Mouse (Mus musculus): ENCODE measurements around the gene Flvcr1. TPM values are rescaled to one million over a fixed set of nuclear protein-coding genes. Genes with fewer than 3 reads are reported as not detected.
A peak's percentile ranks its signal among the peaks of the same experiment; 100 is the strongest.

Gene Flvcr1
- polyA plus RNA-seq, 1 experiment from 2014 or later, result 7.2 TPM

DNA sequence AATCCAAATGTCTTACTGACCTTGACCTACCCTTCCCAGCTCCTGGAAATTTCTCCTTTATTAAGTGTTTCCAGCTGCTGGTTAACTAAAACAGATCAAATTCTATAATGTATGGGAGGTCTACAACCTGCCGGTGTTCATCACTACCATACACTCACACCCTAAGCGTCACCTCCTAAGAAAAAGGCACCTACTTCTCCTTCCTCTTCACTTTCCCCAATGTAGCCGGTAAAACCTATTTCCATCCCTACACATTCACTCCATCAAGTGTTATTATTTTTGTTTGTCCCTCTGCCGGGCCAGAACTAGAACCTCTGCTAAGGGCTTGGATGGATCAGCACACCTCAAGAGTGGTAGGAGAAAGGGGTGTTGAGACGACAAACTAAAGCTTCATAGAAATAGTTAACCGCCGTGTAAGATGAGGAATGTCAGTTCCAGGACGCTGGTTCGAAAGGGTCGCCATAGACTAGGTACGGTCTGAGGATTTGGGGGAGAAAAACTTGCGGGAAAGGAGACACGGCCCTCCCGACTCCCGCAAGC, 36.4 kb upstream of the Flvcr1 start:
- Histone ChIP-seq H3K4me1 (replicated peaks) (peaks cover 18% of the 10 kb centered on the region), H3K36me3 (0 out of 2 replicates have a peak, but pooled peaks cover 4% of the 10 kb centered on the region), H3K27me3 (no peaks in the 10 kb centered on the region), H3K9me3 (no peaks in the 10 kb centered on the region), H3K4me2 (replicated peaks) (peak overlapping the region; percentile 82), H3K9ac (replicated peaks) (peak overlapping the region; percentile 81), H3K27ac (peak overlapping the region; percentile 60; the same call in 1 of the 2 replicates), H3K4me3 (replicated peaks) (peak overlapping the region; percentile 88)
- WGBS, result 7% methylated on average over 15 of the region's 15 CpGs
- peak; percentile 25 for ATAC-seq

GRCm38 (mm10) chr1:191057461-191057860, 31.5 kb upstream of the Flvcr1 start:
- Histone ChIP-seq H3K9me3 (no peaks in the 10 kb centered on the region), H3K27ac (no peak overlapping the region), H3K4me3 (replicated peaks) (no peak overlapping the region), H3K36me3 (no peaks in the 10 kb centered on the region), H3K4me1 (replicated peaks) (peaks cover 7% of the 10 kb centered on the region), H3K4me2 (replicated peaks) (no peak overlapping the region), H3K9ac (replicated peaks) (no peak overlapping the region), H3K27me3 (no peaks in the 10 kb centered on the region)
- no peak for ATAC-seq
- 62% methylated on average over 3 of the region's 3 CpGs for WGBS

DNA sequence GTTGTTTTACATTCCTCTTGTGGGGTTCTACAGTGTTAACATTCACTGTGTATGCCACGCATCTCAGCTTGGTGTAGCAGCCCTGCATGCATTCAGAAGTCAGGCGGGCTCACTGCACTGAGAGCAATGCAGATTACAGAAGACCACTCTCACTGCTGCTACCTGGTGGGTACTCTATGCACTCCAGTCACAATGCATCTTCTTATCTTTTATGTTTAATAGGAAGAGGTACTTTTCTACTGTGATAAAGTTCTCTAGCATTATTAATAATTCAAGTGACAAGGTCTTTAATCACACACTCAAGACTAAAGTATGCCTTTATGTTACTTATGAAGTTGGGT, 29.5 kb upstream of the Flvcr1 start:
- Histone ChIP-seq H3K4me1 (replicated peaks) (no peaks in the 10 kb centered on the region), H3K36me3 (no peaks in the 10 kb centered on the region), H3K27me3 (no peaks in the 10 kb centered on the region), H3K9ac (replicated peaks) (no peak overlapping the region), H3K9me3 (no peaks in the 10 kb centered on the region), H3K4me3 (replicated peaks) (no peak overlapping the region), H3K4me2 (replicated peaks) (no peak overlapping the region), H3K27ac (no peak overlapping the region)
- no peak for ATAC-seq
- WGBS, result 72% methylated on average over 2 of the region's 2 CpGs

DNA sequence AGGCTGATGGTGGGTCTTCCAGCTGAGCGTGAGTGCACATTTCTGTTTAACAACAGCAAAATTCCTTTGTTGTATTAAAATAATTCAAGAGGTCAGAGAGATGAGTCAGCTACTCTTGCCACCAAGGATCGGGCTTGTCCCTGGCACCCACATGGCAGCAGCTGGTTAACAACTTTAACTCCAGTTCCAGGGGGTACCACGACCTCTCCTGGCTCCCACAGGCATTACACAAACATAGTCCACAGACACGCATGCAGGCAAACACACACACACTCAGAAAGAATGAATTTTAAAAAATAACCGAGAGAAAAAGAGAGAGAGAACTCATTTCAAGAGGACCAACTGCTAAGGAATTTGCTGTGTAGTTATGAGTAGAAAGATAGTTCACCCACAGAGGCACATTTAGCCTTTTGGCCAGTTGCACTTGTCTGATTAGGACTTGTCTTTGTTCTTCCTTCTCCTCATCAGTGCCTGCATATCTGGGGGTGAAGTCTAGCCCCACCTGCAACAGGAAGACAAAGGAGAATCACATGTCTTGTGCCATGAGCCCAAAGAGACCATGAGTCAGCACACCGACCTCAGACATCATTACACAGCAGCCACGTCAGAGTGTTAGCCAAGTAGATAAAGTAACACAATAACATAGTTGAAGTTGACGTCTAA, 29.0 kb upstream of the Flvcr1 start:
- Histone ChIP-seq H3K36me3 (no peaks in the 10 kb centered on the region), H3K4me1 (replicated peaks) (no peaks in the 10 kb centered on the region), H3K9ac (replicated peaks) (no peak overlapping the region), H3K27me3 (no peaks in the 10 kb centered on the region), H3K4me3 (replicated peaks) (no peak overlapping the region), H3K27ac (no peak overlapping the region), H3K9me3 (no peaks in the 10 kb centered on the region), H3K4me2 (replicated peaks) (no peak overlapping the region)
- ATAC-seq, result no peak
- 75% methylated on average over 8 of the region's 8 CpGs for WGBS

- H3K9me3 ChIP-seq, result no peaks in the 10 kb centered on the region
- no peak overlapping the region for H3K27ac ChIP-seq
- no peak overlapping the region for H3K4me3 ChIP-seq (replicated peaks)
- H3K36me3 ChIP-seq, result no peaks in the 10 kb centered on the region
- 84% methylated on average over 3 of the region's 3 CpGs for WGBS
- no peak for ATAC-seq
- H3K4me2 ChIP-seq (replicated peaks), result no peak overlapping the region
- H3K27me3 ChIP-seq, result no peaks in the 10 kb centered on the region
- H3K4me1 ChIP-seq (replicated peaks), result no peaks in the 10 kb centered on the region
- no peak overlapping the region for H3K9ac ChIP-seq (replicated peaks)
Measured at GRCm38 (mm10) chr1:191053555-191053954, 27.6 kb upstream of the Flvcr1 start.

DNA sequence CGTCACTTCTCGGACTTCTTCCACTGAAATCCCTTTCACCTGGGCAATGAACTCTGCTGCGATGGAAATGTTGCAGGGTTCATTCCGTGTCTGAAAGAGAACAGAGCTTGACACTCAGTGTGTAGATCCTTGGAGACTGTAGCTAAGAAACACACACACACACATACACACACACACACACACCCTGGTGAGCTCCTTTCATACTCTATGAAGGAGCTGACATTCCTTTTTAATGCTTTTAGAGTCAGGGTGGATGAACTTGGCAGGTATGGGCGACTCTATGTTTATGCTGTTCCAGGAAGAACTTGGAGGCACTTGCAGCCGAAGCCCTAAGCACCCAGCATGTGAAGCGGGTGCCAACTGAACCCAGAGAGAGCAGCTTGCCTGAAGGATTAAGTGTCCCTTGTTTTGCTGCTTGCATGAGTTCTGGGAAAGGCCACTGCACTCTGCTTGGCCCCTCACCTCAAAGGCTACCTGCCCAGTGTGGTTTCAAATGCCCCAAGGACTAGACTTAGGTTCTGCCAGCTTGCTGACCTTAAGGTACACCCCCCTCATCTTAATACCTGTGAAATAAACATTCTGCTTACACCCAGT, 20.4 kb upstream of the Flvcr1 start:
- no peak overlapping the region for H3K4me2 ChIP-seq (replicated peaks)
- no peak overlapping the region for H3K9ac ChIP-seq (replicated peaks)
- no peaks in the 10 kb centered on the region for H3K4me1 ChIP-seq (replicated peaks)
- H3K27me3 ChIP-seq, result no peaks in the 10 kb centered on the region
- ATAC-seq, result no peak
- no peak overlapping the region for H3K27ac ChIP-seq
- H3K9me3 ChIP-seq, result no peaks in the 10 kb centered on the region
- WGBS, result 68% methylated on average over 7 of the region's 7 CpGs
- H3K4me3 ChIP-seq (replicated peaks), result no peak overlapping the region
- H3K36me3 ChIP-seq, result no peaks in the 10 kb centered on the region

DNA sequence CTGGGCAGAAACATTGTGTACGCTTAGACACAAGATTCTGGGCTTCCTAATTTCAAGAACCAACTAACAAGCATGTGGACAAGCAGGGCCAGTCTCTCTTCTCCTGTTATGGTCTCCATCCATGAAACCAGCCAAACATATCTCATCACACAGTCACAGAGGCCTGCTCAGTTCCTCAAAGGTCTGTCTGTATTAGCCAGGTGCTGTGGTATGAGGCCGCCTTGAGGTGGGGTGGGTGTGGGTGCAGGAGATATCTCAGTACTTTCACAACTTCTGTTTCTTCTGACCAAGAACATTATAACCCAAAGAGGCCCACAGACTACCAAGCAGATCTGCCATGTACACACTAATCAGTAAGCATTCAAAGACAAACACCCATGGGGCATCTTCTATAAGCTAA, 19.3 kb upstream of the Flvcr1 start:
- 92% methylated on average over 2 of the region's 2 CpGs for WGBS
- no peak overlapping the region for H3K27ac ChIP-seq

GRCm38 (mm10) chr1:191042688-191043087, 16.7 kb upstream of the Flvcr1 start:
- no peaks in the 10 kb centered on the region for H3K27me3 ChIP-seq
- no peaks in the 10 kb centered on the region for H3K4me1 ChIP-seq (replicated peaks)
- 84% methylated on average over 3 of the region's 3 CpGs for WGBS
- no peak overlapping the region for H3K9ac ChIP-seq (replicated peaks)
- H3K9me3 ChIP-seq, result no peaks in the 10 kb centered on the region
- no peak for ATAC-seq
- H3K36me3 ChIP-seq, result no peaks in the 10 kb centered on the region
- H3K4me3 ChIP-seq (replicated peaks), result no peak overlapping the region
- H3K27ac ChIP-seq, result no peak overlapping the region
- no peak overlapping the region for H3K4me2 ChIP-seq (replicated peaks)

More for the DNA sequence above, 19.3 kb upstream of the Flvcr1 start:
- Histone ChIP-seq H3K9ac (replicated peaks) (no peak overlapping the region), H3K9me3 (no peaks in the 10 kb centered on the region), H3K27me3 (no peaks in the 10 kb centered on the region), H3K36me3 (no peaks in the 10 kb centered on the region), H3K4me3 (replicated peaks) (no peak overlapping the region), H3K4me1 (replicated peaks) (no peaks in the 10 kb centered on the region), H3K4me2 (replicated peaks) (no peak overlapping the region)
- ATAC-seq, result no peak

DNA sequence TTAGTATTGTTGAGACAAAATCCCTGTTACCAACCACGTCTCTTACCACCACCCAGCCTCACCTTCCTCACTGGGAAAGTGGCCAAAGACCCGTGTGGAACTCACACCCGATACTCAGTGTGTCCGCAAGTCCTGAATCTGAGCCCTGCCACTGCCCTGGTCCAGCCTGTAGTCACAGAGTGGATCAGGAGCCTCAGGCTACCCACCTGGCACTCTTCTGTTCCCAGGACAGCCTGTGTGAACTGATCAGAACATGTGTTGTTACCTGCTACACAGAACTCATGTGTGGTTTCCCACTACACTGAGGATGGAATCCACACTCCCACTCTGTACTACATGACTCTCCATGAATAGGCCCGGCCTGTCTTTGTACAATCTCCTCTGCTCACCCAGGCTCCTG, 16.1 kb upstream of the Flvcr1 start:
- no peak overlapping the region for H3K27ac ChIP-seq
- no peaks in the 10 kb centered on the region for H3K9me3 ChIP-seq
- ATAC-seq, result no peak
- no peaks in the 10 kb centered on the region for H3K36me3 ChIP-seq
- WGBS, result 84% methylated on average over 5 of the region's 5 CpGs
- H3K4me1 ChIP-seq (replicated peaks), result no peaks in the 10 kb centered on the region
- no peak overlapping the region for H3K4me3 ChIP-seq (replicated peaks)
- no peak overlapping the region for H3K4me2 ChIP-seq (replicated peaks)
- no peak overlapping the region for H3K9ac ChIP-seq (replicated peaks)
- no peaks in the 10 kb centered on the region for H3K27me3 ChIP-seq

- no peak overlapping the region for H3K4me2 ChIP-seq (replicated peaks)
- no peaks in the 10 kb centered on the region for H3K9me3 ChIP-seq
- H3K9ac ChIP-seq (replicated peaks), result no peak overlapping the region
- H3K27me3 ChIP-seq, result no peaks in the 10 kb centered on the region
- H3K36me3 ChIP-seq, result no peaks in the 10 kb centered on the region
- no peak overlapping the region for H3K27ac ChIP-seq
- H3K4me1 ChIP-seq (replicated peaks), result no peaks in the 10 kb centered on the region
- no peak overlapping the region for H3K4me3 ChIP-seq (replicated peaks)
- no peak for ATAC-seq
Measured at GRCm38 (mm10) chr1:191041352-191041751, 15.4 kb upstream of the Flvcr1 start.

GRCm38 (mm10) chr1:191037999-191038398, 12.0 kb upstream of the Flvcr1 start:
- Histone ChIP-seq H3K27ac (no peak overlapping the region), H3K9ac (replicated peaks) (no peak overlapping the region), H3K4me2 (replicated peaks) (no peak overlapping the region), H3K27me3 (no peaks in the 10 kb centered on the region), H3K4me1 (replicated peaks) (0 out of 2 replicates have a peak, but pooled peaks cover 2% of the 10 kb centered on the region), H3K36me3 (no peaks in the 10 kb centered on the region), H3K4me3 (replicated peaks) (no peak overlapping the region), H3K9me3 (no peaks in the 10 kb centered on the region)
- ATAC-seq, result no peak
- WGBS, result 90% methylated on average over 4 of the region's 4 CpGs

DNA sequence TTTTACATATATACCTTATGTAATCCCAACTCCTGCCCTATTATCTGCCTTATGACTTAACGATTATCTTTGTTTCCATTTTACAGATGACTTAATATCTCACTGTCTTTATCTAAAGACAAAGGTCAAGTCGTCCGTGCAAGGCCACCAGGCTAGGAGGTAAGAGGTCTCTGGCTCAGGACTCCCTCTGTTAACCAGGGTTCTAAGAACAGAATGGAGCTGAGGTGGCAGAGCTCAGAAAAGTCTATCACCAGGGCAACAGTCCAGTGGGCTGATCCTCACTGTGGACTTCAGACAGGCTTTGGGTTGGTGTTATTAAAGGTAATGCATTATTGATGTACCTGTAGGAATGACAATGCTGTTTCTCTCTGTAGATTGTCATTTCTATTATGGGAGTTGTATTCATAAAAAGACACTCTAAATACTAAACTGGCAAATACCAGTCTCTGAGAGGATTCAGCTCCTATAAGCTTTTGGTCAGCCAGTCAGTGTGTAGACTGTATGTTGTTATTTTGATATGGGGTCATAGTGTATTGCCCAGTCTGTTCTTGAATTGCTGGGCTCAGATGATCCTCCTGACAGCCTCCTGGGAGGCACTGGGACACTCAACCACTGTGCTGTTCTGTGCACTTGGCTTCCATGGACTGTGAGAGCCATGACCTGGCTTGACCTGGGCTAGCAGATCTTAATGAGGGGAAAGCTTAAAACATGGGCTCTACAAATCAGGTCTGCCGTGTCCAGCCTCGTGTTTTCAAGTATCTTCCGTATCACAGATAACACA, 10.8 kb upstream of the Flvcr1 start, which contains the start of gene Spata45:
Gene Spata45 (plus strand): TSS at position 86 of the 781 bp plus-strand sequence.
- Histone ChIP-seq H3K9ac (replicated peaks) (no peak within 1 kb of the TSS), H3K4me3 (replicated peaks) (no peak within 1 kb of the TSS), H3K27me3 (no peaks in the 10 kb centered on the region), H3K9me3 (no peaks in the 10 kb centered on the region), H3K4me1 (replicated peaks) (0 out of 2 replicates have a peak, but pooled peaks cover 2% of the 10 kb centered on the region), H3K4me2 (replicated peaks) (no peak within 1 kb of the TSS), H3K27ac (no peak within 1 kb of the TSS), H3K36me3 (no peaks in the 10 kb centered on the region)
- 77% methylated on average over 6 of the region's 6 CpGs for WGBS
- ATAC-seq, result no peak
